Mouse (Mus musculus) lung, postnatal 0 days (tissue): Measurements from ENCODE around the gene Snupn. TPM values are rescaled to one million over a fixed set of nuclear protein-coding genes. Genes with fewer than 3 reads are reported as not detected.

Experiments used
- ATAC-seq: fragments of 200-750 bp; cut with Nextera tagmentation; 2 replicates; pipeline ENCODE4 v1.8.0; 2017; ENCODE audit warnings: moderate library complexity
- DNase-seq: peaks from one replicate; pipeline ENCODE4 v3.0.0-alpha.2; 2016; ENCODE audit warnings: low spot score
- H3K27ac ChIP-seq: fragments of 300-500 bp; sonication (generic); 2 replicates; pipeline ENCODE4 v1.5.1; 2014; ENCODE audit warnings: antibody characterized with exemption, mild to moderate bottlenecking, low read length, mixed read lengths
- H3K27me3 ChIP-seq: fragments of 300-500 bp; sonication (generic); replicated peaks from 2 replicates; pipeline ENCODE4 v1.6.1; 2014; ENCODE audit warnings: low read length, mixed read lengths; ENCODE audit not compliant: insufficient read depth
- H3K36me3 ChIP-seq: fragments of 300-500 bp; sonication (generic); 2 replicates; pipeline ENCODE4 v1.6.1; 2014; ENCODE audit warnings: low read length, mixed read lengths; ENCODE audit not compliant: insufficient read depth
- H3K4me1 ChIP-seq: fragments of 300-500 bp; sonication (generic); 2 replicates; pipeline ENCODE4 v1.6.1; 2014; ENCODE audit warnings: antibody characterized with exemption, low read depth, low read length, mixed read lengths; ENCODE audit not compliant: insufficient read depth
- H3K4me2 ChIP-seq: fragments of 300-500 bp; sonication (generic); replicated peaks from 2 replicates; pipeline ENCODE4 v1.6.1; 2014; ENCODE audit warnings: low read depth, mild to moderate bottlenecking, low read length, moderate library complexity, mixed read lengths
- H3K4me3 ChIP-seq: fragments of 300-500 bp; sonication (generic); 2 replicates; pipeline ENCODE4 v1.5.1; 2014; ENCODE audit warnings: low read depth, low read length
- H3K9ac ChIP-seq: fragments of 300-500 bp; sonication (generic); replicated peaks from 2 replicates; pipeline ENCODE4 v1.6.1; 2014; ENCODE audit warnings: low read depth, mild to moderate bottlenecking
- H3K9me3 ChIP-seq: fragments of 300-500 bp; sonication (generic); 2 replicates; pipeline ENCODE4 v1.6.1; 2016; ENCODE audit warnings: low read length, mixed read lengths
- CTCF ChIP-seq: IDR thresholded peaks from 2 replicates; pipeline ENCODE4 v1.5.1; 2016; ENCODE audit warnings: antibody characterized with exemption, mild to moderate bottlenecking
- EP300 ChIP-seq: IDR thresholded peaks from 2 replicates; pipeline ENCODE4 v1.6.1; 2016; ENCODE audit warnings: antibody characterized with exemption, mild to moderate bottlenecking, control low read depth
- WGBS: fragments of 180-500 bp; shearing (Covaris S2); extraction: QIAGEN DNeasy Blood & Tissue Kit; methylation state at CpG from one replicate; pipeline ENCODE4 v1.1.7; 2014; 5-methylcytosine and 5-hydroxymethylcytosine counted together
- polyA plus RNA-seq: library from polyadenylated mRNA; unstranded; fragments of >200 nt; fragmentation: Nextera tagmentation; extraction: Ambion mirVana; gene quantifications from 2 replicates; pipeline ENCODE4 v1.2.1, GENCODE M21; 2015

The Snupn gene
- polyA plus RNA-seq, 1 experiment from 2014 or later = 12.7 TPM

DNA sequence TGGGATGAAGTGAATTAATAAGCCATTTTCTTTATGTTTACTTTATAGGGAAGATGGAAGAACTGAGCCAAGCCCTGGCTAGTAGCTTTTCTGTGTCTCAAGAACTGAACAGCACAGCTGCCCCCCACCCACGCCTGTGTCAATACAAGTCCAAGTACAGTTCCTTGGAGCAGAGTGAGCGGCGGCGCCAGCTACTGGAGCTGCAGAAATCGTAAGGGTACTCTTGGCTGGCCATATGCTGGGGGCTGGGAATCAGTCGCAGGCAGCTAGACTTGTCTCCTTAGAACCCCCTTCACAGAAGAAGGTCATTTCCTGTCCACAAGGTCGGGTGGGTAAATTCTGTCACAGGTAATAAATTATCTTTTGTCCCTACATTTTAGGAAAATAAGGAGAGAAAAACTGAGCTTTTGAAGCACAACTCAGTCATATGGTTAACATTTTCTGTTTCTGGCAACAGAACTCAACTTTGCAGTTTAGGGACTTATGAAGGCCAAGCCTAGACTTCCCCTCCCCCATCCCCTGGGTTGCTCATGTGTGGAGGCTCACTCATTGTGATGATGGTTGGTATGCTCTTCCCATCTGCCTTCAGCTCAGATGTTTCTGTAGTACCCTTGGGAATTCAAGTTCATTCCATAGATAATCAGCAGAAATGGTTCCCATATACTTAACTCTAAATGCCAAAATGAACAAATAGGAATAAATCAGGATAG is 6.4 kb downstream of the Snupn start:
- Histone ChIP-seq H3K4me3 (no peak overlapping the region), H3K4me2 (no peak overlapping the region), H3K9ac (no peak overlapping the region), H3K27ac (no peak overlapping the region), H3K36me3 (no peaks in the 10 kb centered on the region), H3K27me3 (no peaks in the 10 kb centered on the region), H3K9me3 (no peaks in the 10 kb centered on the region), H3K4me1 (no peaks in the 10 kb centered on the region)
- DNase-seq = peak; percentile 7
- 26% methylated on average over 7 of the region's 7 CpGs for WGBS
- TF ChIP-seq EP300 (no peak), CTCF (no peak)
- ATAC-seq = no peak; the same call in 1 of the 2 replicates

DNA sequence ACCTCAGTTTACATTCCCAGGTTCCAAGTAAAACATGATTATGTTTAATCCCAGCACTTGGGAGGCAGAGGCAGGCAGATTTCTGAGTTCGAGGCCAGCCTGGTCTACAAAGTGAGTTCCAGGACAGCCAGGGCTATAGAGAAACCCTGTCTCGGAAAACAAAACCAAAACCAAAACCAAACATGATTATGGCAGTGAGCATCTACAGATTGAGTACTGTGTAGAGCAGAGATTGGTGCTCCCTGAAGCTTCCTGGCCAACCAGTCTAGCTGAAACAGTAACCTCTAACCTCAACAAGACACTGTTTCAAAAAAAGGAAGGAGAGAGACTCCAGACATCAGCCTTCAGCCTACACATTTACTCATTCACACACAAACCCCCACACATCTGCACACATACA is 8.0 kb downstream of the Snupn start:
- Histone ChIP-seq H3K27ac (no peak overlapping the region), H3K9ac (no peak overlapping the region), H3K27me3 (no peaks in the 10 kb centered on the region), H3K36me3 (peaks cover 5% of the 10 kb centered on the region; the same call in 1 of the 2 replicates), H3K4me3 (no peak overlapping the region), H3K4me1 (no peaks in the 10 kb centered on the region), H3K4me2 (no peak overlapping the region), H3K9me3 (no peaks in the 10 kb centered on the region)
- WGBS = 94% methylated on average over 2 of the region's 2 CpGs
- ATAC-seq (no peak), DNase-seq (no peak)
- no peak for TF ChIP-seq EP300
- TF ChIP-seq CTCF = no peak

DNA sequence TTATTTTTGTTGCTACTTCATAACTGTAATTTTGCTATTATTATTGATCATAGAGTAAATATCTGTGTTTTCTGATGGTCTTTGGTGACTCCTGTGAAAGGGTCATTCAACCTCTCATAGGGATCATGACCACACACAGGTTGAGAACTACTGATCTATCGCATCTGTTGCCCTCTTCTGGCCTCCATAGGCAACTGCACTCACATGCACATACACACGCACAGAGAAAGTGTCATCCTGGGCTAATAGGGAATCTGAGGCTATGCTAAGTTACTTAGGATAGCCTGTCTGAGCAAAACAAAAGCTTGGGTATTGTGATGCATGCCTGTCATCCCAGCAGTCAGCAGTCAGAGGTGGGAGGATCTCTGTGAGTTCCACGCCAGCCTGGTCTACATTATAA is 10.9 kb downstream of the Snupn start:
- H3K9ac ChIP-seq = no peak overlapping the region
- no peak overlapping the region for H3K4me3 ChIP-seq
- no peak for DNase-seq
- ATAC-seq = no peak
- peaks cover 15% of the 10 kb centered on the region; the same call in 1 of the 2 replicates for H3K36me3 ChIP-seq
- no peaks in the 10 kb centered on the region for H3K9me3 ChIP-seq
- H3K4me2 ChIP-seq = no peak overlapping the region
- no peaks in the 10 kb centered on the region for H3K4me1 ChIP-seq
- H3K27me3 ChIP-seq = no peaks in the 10 kb centered on the region
- 95% methylated on average over 3 of the region's 3 CpGs for WGBS
- TF ChIP-seq EP300 = no peak
- H3K27ac ChIP-seq = no peak overlapping the region

DNA sequence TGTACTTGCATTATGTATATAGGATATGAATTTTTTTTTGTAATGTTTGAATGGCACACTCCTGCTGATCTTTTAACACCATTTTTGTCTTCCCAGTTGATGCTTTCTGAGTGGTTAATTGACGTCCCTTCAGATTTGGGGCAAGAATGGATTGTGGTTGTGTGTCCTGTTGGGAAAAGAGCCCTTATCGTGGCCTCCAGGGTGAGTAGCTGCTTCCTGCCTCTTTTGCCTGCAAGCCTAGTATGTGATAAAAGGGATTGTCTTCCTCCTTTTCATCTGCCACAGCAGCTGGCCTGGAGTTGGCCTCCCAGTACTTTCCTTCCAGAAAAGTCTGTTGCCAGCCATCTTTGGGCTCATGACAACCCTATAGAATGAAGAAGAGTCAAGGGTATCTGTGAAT is 19.5 kb downstream of the Snupn start:
- H3K4me2 ChIP-seq = no peak overlapping the region
- no peaks in the 10 kb centered on the region for H3K4me1 ChIP-seq
- no peaks in the 10 kb centered on the region for H3K9me3 ChIP-seq
- no peaks in the 10 kb centered on the region for H3K36me3 ChIP-seq
- no peak overlapping the region for H3K9ac ChIP-seq
- TF ChIP-seq EP300 = no peak
- TF ChIP-seq CTCF = no peak
- no peaks in the 10 kb centered on the region for H3K27me3 ChIP-seq
- ATAC-seq (no peak), DNase-seq (no peak)
- no peak overlapping the region for H3K27ac ChIP-seq
- H3K4me3 ChIP-seq = no peak overlapping the region
- 62% methylated on average over 2 of the region's 2 CpGs for WGBS

DNA sequence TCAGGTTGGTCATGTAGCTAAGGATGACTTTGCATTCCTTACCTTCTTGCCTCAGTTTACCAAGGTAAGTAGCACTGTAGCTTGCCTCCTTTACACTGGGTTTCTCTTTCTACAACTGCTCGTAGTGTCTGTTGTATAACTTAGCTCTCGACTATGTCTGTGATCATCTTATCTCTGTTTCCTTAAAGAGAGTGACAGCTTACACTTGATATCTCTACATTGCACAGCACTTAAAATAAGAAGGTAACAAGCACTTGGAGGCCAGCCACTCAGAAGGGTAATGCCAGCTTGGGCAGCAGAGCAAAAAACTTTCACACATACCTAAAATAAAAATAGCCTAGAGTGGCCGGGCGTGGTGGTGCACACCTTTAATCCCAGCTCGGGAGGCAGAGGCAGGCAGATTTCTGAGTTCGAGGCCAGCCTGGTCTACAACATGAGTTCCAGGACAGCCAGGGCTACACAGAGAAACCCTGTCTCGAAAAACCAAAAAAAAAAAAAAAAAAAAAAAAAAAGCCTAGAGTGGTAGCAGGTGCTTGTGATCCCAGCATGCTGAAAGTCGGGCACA is 23.4 kb downstream of the Snupn start:
- H3K4me1 ChIP-seq = no peaks in the 10 kb centered on the region
- no peak for DNase-seq
- H3K4me3 ChIP-seq = no peak overlapping the region
- H3K9ac ChIP-seq = no peak overlapping the region
- no peak for TF ChIP-seq CTCF
- TF ChIP-seq EP300 = no peak
- ATAC-seq = no peak
- 83% methylated on average over 7 of the region's 8 CpGs for WGBS
- no peak overlapping the region for H3K27ac ChIP-seq
- H3K36me3 ChIP-seq = no peaks in the 10 kb centered on the region
- H3K4me2 ChIP-seq = no peak overlapping the region
- H3K27me3 ChIP-seq = no peaks in the 10 kb centered on the region
- H3K9me3 ChIP-seq = no peaks in the 10 kb centered on the region

DNA sequence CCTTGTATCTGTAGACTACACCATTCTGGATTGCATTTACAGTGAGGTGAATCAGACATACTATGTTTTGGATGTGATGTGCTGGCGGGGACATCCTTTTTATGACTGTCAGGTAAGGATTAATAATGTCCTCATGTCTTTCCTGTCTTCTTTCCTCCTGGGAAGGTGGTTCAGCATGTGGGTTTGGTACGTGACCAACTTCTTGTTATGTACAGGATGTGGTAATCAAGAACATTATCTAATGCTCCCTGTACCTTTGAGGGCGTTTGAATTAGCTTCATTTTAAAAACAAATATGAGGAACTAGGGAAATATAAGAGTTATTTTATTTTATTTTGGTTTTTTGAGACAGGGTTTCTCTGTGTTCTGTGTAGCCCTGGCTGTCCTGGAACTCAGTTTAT is 24.5 kb downstream of the Snupn start:
- Histone ChIP-seq H3K36me3 (no peaks in the 10 kb centered on the region), H3K9me3 (no peaks in the 10 kb centered on the region), H3K9ac (no peak overlapping the region), H3K4me3 (no peak overlapping the region), H3K4me1 (no peaks in the 10 kb centered on the region), H3K27me3 (no peaks in the 10 kb centered on the region), H3K27ac (no peak overlapping the region), H3K4me2 (no peak overlapping the region)
- 66% methylated on average over 3 of the region's 3 CpGs for WGBS
- ATAC-seq (no peak), DNase-seq (no peak)
- no peak for TF ChIP-seq CTCF
- no peak for TF ChIP-seq EP300
